ENCODE assay signal across 10 mouse cellular contexts in the genomic region with DNA sequence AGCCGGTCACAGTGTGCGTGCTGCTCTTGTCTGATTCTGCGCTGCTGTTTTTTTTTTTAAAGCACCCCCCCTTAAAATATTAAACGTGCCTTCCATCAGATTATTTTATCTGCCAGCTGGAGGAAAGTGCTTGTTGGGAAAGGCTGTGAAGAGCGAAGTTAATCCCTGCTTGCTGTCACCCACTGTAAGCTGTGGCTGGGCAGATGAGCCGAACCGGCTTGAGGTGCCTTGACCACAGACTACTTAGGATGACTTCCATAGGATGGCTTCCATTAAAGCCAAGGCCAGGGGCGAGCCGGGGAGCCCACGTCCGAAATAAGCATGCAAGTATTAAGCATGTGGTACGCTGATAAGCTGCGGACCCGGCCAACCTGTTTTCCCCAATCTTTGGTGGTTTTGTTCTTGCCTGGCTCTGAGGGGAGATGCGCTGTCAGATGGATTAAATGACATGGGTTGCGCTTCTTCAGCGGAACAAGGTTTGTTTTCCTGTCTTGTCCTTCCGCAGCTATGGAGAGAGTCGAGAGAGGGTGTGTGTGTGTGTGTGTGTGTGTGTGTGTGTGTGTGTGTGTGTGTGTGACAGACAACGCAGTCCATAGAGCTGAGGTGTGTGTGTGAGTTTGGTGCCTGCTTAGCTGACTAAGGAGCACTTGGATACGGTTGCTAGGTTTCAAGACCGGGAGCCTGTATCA.
A peak's percentile ranks its signal among the peaks of the same experiment; 100 is the strongest.
DNase-seq lines count a peak whose midpoint lies in the region; ATAC-seq and TF ChIP-seq lines count a peak whose summit lies in the region.
"Had no signal": no experiment of that assay in that cellular context is flagged by ENCODE, and none has a peak within 500 bp of the region (broad histone marks: within the 10 kb centered on the region; RNA-seq: fewer than 3 reads in every experiment).

No protein-coding gene starts in this region.

- peak overlapping the region; percentile 59 for H3K4me3 ChIP-seq in layer of hippocampus, adult 2 months
- H3K4me3 ChIP-seq in midbrain, embryonic 15.5 days: peak overlapping the region; percentile 30
- H3K4me3 ChIP-seq: erythroblast, embryonic 14.5 days had no signal

- H3K4me2 ChIP-seq in midbrain, embryonic 15.5 days: peak overlapping the region; percentile 46

- 39% methylated on average over 22 of the region's 22 CpGs for WGBS in midbrain, embryonic 15.5 days

- H3K9ac ChIP-seq in midbrain, embryonic 15.5 days: peak overlapping the region; percentile 28

- peak; percentile 91 for ATAC-seq in midbrain, embryonic 15.5 days (replicated peaks)
- ATAC-seq: lung, postnatal 0 days had no signal

- DNase-seq in brain, adult 2 months (ENCODE audit: low read depth, low spot score): peak; percentile 87
- DNase-seq in brain, embryonic 14.5 days (ENCODE audit: low read depth): peak; percentile 87
- DNase-seq in layer of hippocampus, adult 2 months (ENCODE audit: low spot score in 2 of 2): peak; percentile 35 to 55
- no peak for DNase-seq in adrenal gland, postnatal 4 days (ENCODE audit: low spot score in 2 of 2)
- DNase-seq in gastrocnemius, adult 18-20 months (ENCODE audit: low spot score): no peak
- no peak for DNase-seq in cerebellum, postnatal 36 days
- DNase-seq: cerebellum, adult 9-10 months had no signal

- no peak for TF ChIP-seq CTCF in brain, embryonic 14.5 days (IDR thresholded peaks at IDR 0.05; ENCODE audit: borderline replicate concordance, extremely low read depth, insufficient read depth, insufficient read length)
- no peak for TF ChIP-seq CTCF in layer of hippocampus, adult 2 months (conservative IDR thresholded peaks at IDR 0.05)

- no peak for TF ChIP-seq POLR2A in brain, embryonic 14.5 days (IDR thresholded peaks at IDR 0.05; ENCODE audit: borderline replicate concordance, extremely low read depth, insufficient read depth, insufficient read length, poor library complexity, severe bottlenecking)

- H3K9me3 ChIP-seq in midbrain, embryonic 15.5 days: no peaks in the 10 kb centered on the region

- H3K36me3 ChIP-seq in midbrain, embryonic 15.5 days (replicated peaks): no peaks in the 10 kb centered on the region

- peaks cover 21% of the 10 kb centered on the region for H3K4me1 ChIP-seq in midbrain, embryonic 15.5 days

- H3K27ac ChIP-seq in layer of hippocampus, adult 2 months: peak overlapping the region; percentile 96
- peak overlapping the region; percentile 88 for H3K27ac ChIP-seq in midbrain, embryonic 15.5 days

- no peaks in the 10 kb centered on the region for H3K27me3 ChIP-seq in midbrain, embryonic 15.5 days (replicated peaks)

Comparison
In these comparisons a context has a peak if more than half of its experiments do, and no peak if none do; other contexts are left out.
1. DNase-seq: peak in brain, adult 2 months (single experiment), brain, embryonic 14.5 days (single experiment) and layer of hippocampus, adult 2 months (2 of 2); none in adrenal gland, postnatal 4 days (0 of 2), gastrocnemius, adult 18-20 months (single experiment) and cerebellum, postnatal 36 days (0 of 2).